Comparison of ENCODE assay signal across 17 mouse cellular contexts in the genomic region with DNA sequence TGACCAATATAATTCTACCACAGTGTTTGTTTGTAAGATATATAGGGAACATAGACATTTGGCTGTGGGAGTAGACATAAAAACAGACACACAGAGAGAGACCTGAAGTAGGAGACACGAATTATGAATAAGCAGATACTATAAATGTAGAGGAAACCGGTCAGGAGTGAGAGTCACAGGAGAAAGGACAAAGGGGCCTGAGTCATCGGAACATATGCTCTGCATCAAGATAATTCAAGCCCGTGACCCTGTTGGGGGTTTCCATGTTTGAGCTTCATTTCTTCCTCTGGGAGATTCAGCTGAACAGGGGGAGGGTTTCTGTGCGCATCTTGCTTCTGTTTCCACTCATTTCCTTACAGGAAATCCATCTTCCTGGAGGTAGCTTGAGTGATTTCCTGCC.
DNase-seq lines count a peak whose midpoint lies in the region; ATAC-seq and TF ChIP-seq lines count a peak whose summit lies in the region.
"Had no signal": no experiment of that assay in that cellular context is flagged by ENCODE, and none has a peak within 500 bp of the region (broad histone marks: within the 10 kb centered on the region; RNA-seq: fewer than 3 reads in every experiment).

No protein-coding gene starts in this region.

- intact Hi-C loops in heart, postnatal 10 days (cut with DNase I), result no loop called here

- no peaks in the 10 kb centered on the region for H3K36me3 ChIP-seq in heart, embryonic 12.5 days
- no peaks in the 10 kb centered on the region for H3K36me3 ChIP-seq in lung, embryonic 14.5 days (ENCODE audit: insufficient read depth)
- H3K36me3 ChIP-seq in embryonic facial prominence, embryonic 14.5 days (ENCODE audit: control insufficient read depth, insufficient read depth, low read length), result no peaks in the 10 kb centered on the region
- H3K36me3 ChIP-seq: neural tube, embryonic 12.5 days; stomach, embryonic 15.5 days had no signal

- H3K27ac ChIP-seq in heart, embryonic 12.5 days (ENCODE audit: poor library complexity, severe bottlenecking), result no peak overlapping the region
- no peak overlapping the region for H3K27ac ChIP-seq in lung, embryonic 14.5 days (ENCODE audit: low read depth)
- no peak overlapping the region for H3K27ac ChIP-seq in embryonic facial prominence, embryonic 14.5 days (replicated peaks; ENCODE audit: low read depth, low read length)
- H3K27ac ChIP-seq: forebrain, embryonic 13.5 days; hindbrain, embryonic 14.5 days; neural tube, embryonic 12.5 days; stomach, embryonic 15.5 days had no signal

- H3K27me3 ChIP-seq in heart, embryonic 12.5 days (replicated peaks), result no peaks in the 10 kb centered on the region
- H3K27me3 ChIP-seq in lung, embryonic 14.5 days (ENCODE audit: insufficient read depth, low read length), result no peaks in the 10 kb centered on the region
- H3K27me3 ChIP-seq in embryonic facial prominence, embryonic 14.5 days (replicated peaks; ENCODE audit: control insufficient read depth, insufficient read depth, low read length), result no peaks in the 10 kb centered on the region
- H3K27me3 ChIP-seq: forebrain, embryonic 13.5 days; neural tube, embryonic 12.5 days; stomach, embryonic 15.5 days had no signal

- peak; percentile 1 for DNase-seq in cerebellum, adult 9-10 months
- DNase-seq in cerebellum, adult 9-11 months, result no peak
- peak; percentile 6 to 10 for DNase-seq in heart, postnatal 10 days
- DNase-seq in lung, embryonic 14.5 days, result peak; percentile 17
- DNase-seq in lung, postnatal 10 days, result no peak
- peak; percentile 55 for DNase-seq in embryonic facial prominence, embryonic 14.5 days (ENCODE audit: low spot score)
- no peak for DNase-seq in thymus, postnatal 25 days
- DNase-seq: layer of hippocampus, adult 9-11 months; lung, adult 2 months; spleen, adult 18-20 months had no signal

- H3K4me3 ChIP-seq in heart, embryonic 12.5 days, result no peak overlapping the region
- H3K4me3 ChIP-seq in lung, embryonic 14.5 days (ENCODE audit: low read depth, low read length), result no peak overlapping the region
- H3K4me3 ChIP-seq in embryonic facial prominence, embryonic 14.5 days (ENCODE audit: low read depth, low read length), result no peak overlapping the region
- H3K4me3 ChIP-seq: forebrain, embryonic 13.5 days; neural tube, embryonic 12.5 days; stomach, embryonic 15.5 days had no signal

- H3K4me2 ChIP-seq in heart, embryonic 12.5 days, result no peak overlapping the region
- H3K4me2 ChIP-seq in lung, embryonic 14.5 days, result no peak overlapping the region
- no peak overlapping the region for H3K4me2 ChIP-seq in embryonic facial prominence, embryonic 14.5 days (ENCODE audit: low read depth, low read length)
- H3K4me2 ChIP-seq: forebrain, embryonic 13.5 days; hindbrain, embryonic 14.5 days; neural tube, embryonic 12.5 days; stomach, embryonic 15.5 days had no signal

- no peak for TF ChIP-seq CTCF in lung, embryonic 14.5 days (IDR thresholded peaks at IDR 0.05; ENCODE audit: low read depth)

- H3K9me3 ChIP-seq in heart, embryonic 12.5 days (replicated peaks), result no peaks in the 10 kb centered on the region
- no peaks in the 10 kb centered on the region for H3K9me3 ChIP-seq in lung, embryonic 14.5 days (ENCODE audit: low read depth, low read length)
- H3K9me3 ChIP-seq in embryonic facial prominence, embryonic 14.5 days (ENCODE audit: control insufficient read depth, low read length), result no peaks in the 10 kb centered on the region
- H3K9me3 ChIP-seq: forebrain, embryonic 13.5 days; neural tube, embryonic 12.5 days; stomach, embryonic 15.5 days had no signal

- 48% methylated on average over 5 of the region's 5 CpGs for WGBS in heart, embryonic 12.5 days
- 59% methylated on average over 5 of the region's 5 CpGs for WGBS in lung, embryonic 14.5 days
- WGBS in embryonic facial prominence, embryonic 14.5 days, result 33% methylated on average over 5 of the region's 5 CpGs

- H3K4me1 ChIP-seq in heart, embryonic 12.5 days (replicated peaks), result no peaks in the 10 kb centered on the region
- no peaks in the 10 kb centered on the region for H3K4me1 ChIP-seq in lung, embryonic 14.5 days (ENCODE audit: insufficient read depth)
- H3K4me1 ChIP-seq in embryonic facial prominence, embryonic 14.5 days (ENCODE audit: control insufficient read depth, insufficient read depth, low read length), result no peaks in the 10 kb centered on the region
- H3K4me1 ChIP-seq: forebrain, embryonic 13.5 days; neural tube, embryonic 12.5 days; stomach, embryonic 15.5 days had no signal

- no peak overlapping the region for H3K9ac ChIP-seq in heart, embryonic 12.5 days
- no peak overlapping the region for H3K9ac ChIP-seq in lung, embryonic 14.5 days
- no peak overlapping the region for H3K9ac ChIP-seq in embryonic facial prominence, embryonic 14.5 days (ENCODE audit: low read depth, low read length)
- H3K9ac ChIP-seq: forebrain, embryonic 13.5 days; hindbrain, embryonic 14.5 days; neural tube, embryonic 12.5 days; stomach, embryonic 15.5 days had no signal

- no peak for ATAC-seq in heart, embryonic 12.5 days (ENCODE audit: insufficient number of reproducible peaks, low FRiP score)
- ATAC-seq in lung, embryonic 14.5 days (ENCODE audit: insufficient read depth), result no peak
- no peak for ATAC-seq in embryonic facial prominence, embryonic 14.5 days (ENCODE audit: low read depth)
- ATAC-seq: forebrain, embryonic 13.5 days; intestine, embryonic 16.5 days; Patski had no signal

Comparison
In these comparisons a context has a peak if more than half of its experiments do, and no peak if none do; other contexts are left out.
1. DNase-seq: peak in cerebellum, adult 9-10 months (single experiment), heart, postnatal 10 days (2 of 2), lung, embryonic 14.5 days (single experiment) and embryonic facial prominence, embryonic 14.5 days (single experiment); none in cerebellum, adult 9-11 months (single experiment), lung, postnatal 10 days (single experiment) and thymus, postnatal 25 days (single experiment).